Mouse (Mus musculus) forebrain, embryonic 16.5 days (tissue): ENCODE results near the gene Sox15. TPM values are rescaled to one million over a fixed set of nuclear protein-coding genes. Genes with fewer than 3 reads are reported as not detected.
A peak's percentile ranks its signal among the peaks of the same experiment; 100 is the strongest.
"Not testable (repeated sequence)": the region's sequence is repeated elsewhere in the genome, so short reads cannot be mapped to it uniquely, and the experiment has no call there.

Source experiments
- ATAC-seq: fragments of 200-750 bp; cut with Nextera tagmentation; 2 replicates; pipeline ENCODE4 v1.8.0; 2017; ENCODE audit warnings: mild to moderate bottlenecking, moderate library complexity
- H3K27ac ChIP-seq: fragments of 300-500 bp; sonication (generic); 2 replicates; pipeline ENCODE4 v1.5.1; 2014; ENCODE audit warnings: low read length, control low read depth
- H3K27me3 ChIP-seq: fragments of 300-500 bp; sonication (generic); replicated peaks from 2 replicates; pipeline ENCODE4 v1.6.1; 2014; ENCODE audit warnings: low read length; ENCODE audit not compliant: control insufficient read depth, insufficient read depth
- H3K36me3 ChIP-seq: fragments of 300-500 bp; sonication (generic); 2 replicates; pipeline ENCODE4 v1.6.1; 2014; ENCODE audit not compliant: control insufficient read depth, insufficient read depth
- H3K4me1 ChIP-seq: fragments of 300-500 bp; sonication (generic); replicated peaks from 2 replicates; pipeline ENCODE4 v1.6.1; 2014; ENCODE audit warnings: low read length; ENCODE audit not compliant: control insufficient read depth, insufficient read depth
- H3K4me2 ChIP-seq: fragments of 300-500 bp; sonication (generic); 2 replicates; pipeline ENCODE4 v1.6.1; 2014; ENCODE audit warnings: mild to moderate bottlenecking, low read length, control low read depth
- H3K4me3 ChIP-seq: fragments of 300-500 bp; sonication (generic); replicated peaks from 2 replicates; pipeline ENCODE4 v1.5.1; 2014; ENCODE audit warnings: mild to moderate bottlenecking, low read length, control low read depth
- H3K9ac ChIP-seq: fragments of 300-500 bp; sonication (generic); replicated peaks from 2 replicates; pipeline ENCODE4 v1.6.1; 2014; ENCODE audit warnings: low read depth, low read length, control low read depth
- H3K9me3 ChIP-seq: fragments of 300-500 bp; sonication (generic); 2 replicates; pipeline ENCODE4 v1.6.1; 2016; ENCODE audit warnings: low read length; ENCODE audit not compliant: control insufficient read depth
- WGBS: fragments of 180-500 bp; shearing (Covaris S2); extraction: QIAGEN DNeasy Blood & Tissue Kit; methylation state at CpG from one replicate; pipeline ENCODE4 v1.1.7; 2014; 5-methylcytosine and 5-hydroxymethylcytosine counted together
- polyA plus RNA-seq: library from polyadenylated mRNA; unstranded; fragments of >200 nt; fragmentation: Nextera tagmentation; extraction: Ambion mirVana; gene quantifications from 2 replicates; pipeline ENCODE4 v1.2.1, GENCODE M21; 2015

The Sox15 gene
- polyA plus RNA-seq, result not detected in 2 replicates

- Histone ChIP-seq H3K9ac (no peak within 1 kb of the TSS), H3K4me2 (no peak within 1 kb of the TSS), H3K4me3 (no peak within 1 kb of the TSS), H3K27me3 (no peaks in the 10 kb centered on the region), H3K36me3 (peaks cover 22% of the 10 kb centered on the region), H3K27ac (no peak within 1 kb of the TSS), H3K4me1 (peaks cover 8% of the 10 kb centered on the region; the same call in 1 of the 2 replicates), H3K9me3 (no peaks in the 10 kb centered on the region)
- peak; percentile 80 for ATAC-seq
- WGBS, result 21% methylated on average over 34 of the region's 34 CpGs
Observed at GRCm38 (mm10) chr11:69655264-69656064, at the start of gene Sox15. Gene Sox15, plus strand, starts transcription at chr11:69655314.

GRCm38 (mm10) chr11:69605726-69606490, 49.2 kb upstream of the Sox15 start, which contains the start of gene Atp1b2:
Gene Atp1b2, minus strand, starts transcription at chr11:69605942.
- Histone ChIP-seq H3K27me3 (no peaks in the 10 kb centered on the region), H3K27ac (peak within 1 kb of the TSS; percentile 65), H3K4me2 (peak within 1 kb of the TSS; percentile 99), H3K4me1 (peaks cover 17% of the 10 kb centered on the region), H3K36me3 (peaks cover 3% of the 10 kb centered on the region; the same call in 1 of the 2 replicates), H3K4me3 (peak within 1 kb of the TSS; percentile 80), H3K9me3 (no peaks in the 10 kb centered on the region), H3K9ac (peak within 1 kb of the TSS; percentile 84)
- 1% methylated on average over 32 of the region's 32 CpGs for WGBS
- ATAC-seq, result peak; percentile 95

GRCm38 (mm10) chr11:69606491-69606795, 48.7 kb upstream of the Sox15 start:
- Histone ChIP-seq H3K4me3 (peak overlapping the region; percentile 80), H3K27me3 (no peaks in the 10 kb centered on the region), H3K4me2 (peak overlapping the region; percentile 99), H3K36me3 (peaks cover 3% of the 10 kb centered on the region; the same call in 1 of the 2 replicates), H3K27ac (peak overlapping the region; percentile 28; the same call in 1 of the 2 replicates), H3K4me1 (peaks cover 17% of the 10 kb centered on the region), H3K9me3 (no peaks in the 10 kb centered on the region), H3K9ac (0 out of 2 replicates have a peak overlapping the region, but pooled peaks have one; percentile 22)
- ATAC-seq, result no peak
- WGBS, result 59% methylated on average over 2 of the region's 2 CpGs

GRCm38 (mm10) chr11:69606832-69607231, 48.3 kb upstream of the Sox15 start:
- no peak for ATAC-seq
- no peak overlapping the region for H3K9ac ChIP-seq
- peaks cover 17% of the 10 kb centered on the region for H3K4me1 ChIP-seq
- H3K27me3 ChIP-seq, result no peaks in the 10 kb centered on the region
- H3K9me3 ChIP-seq, result no peaks in the 10 kb centered on the region
- WGBS, result 99% methylated on average over 2 of the region's 2 CpGs
- H3K36me3 ChIP-seq, result peaks cover 3% of the 10 kb centered on the region; the same call in 1 of the 2 replicates
- no peak overlapping the region for H3K4me2 ChIP-seq
- H3K27ac ChIP-seq, result no peak overlapping the region
- H3K4me3 ChIP-seq, result no peak overlapping the region

GRCm38 (mm10) chr11:69608525-69608924, 46.6 kb upstream of the Sox15 start:
- no peaks in the 10 kb centered on the region for H3K27me3 ChIP-seq
- no peak overlapping the region for H3K9ac ChIP-seq
- H3K4me3 ChIP-seq, result no peak overlapping the region
- H3K36me3 ChIP-seq, result no peaks in the 10 kb centered on the region
- H3K4me2 ChIP-seq, result no peak overlapping the region
- 87% methylated on average over 3 of the region's 3 CpGs for WGBS
- H3K4me1 ChIP-seq, result peaks cover 17% of the 10 kb centered on the region
- H3K27ac ChIP-seq, result no peak overlapping the region
- ATAC-seq, result no peak
- H3K9me3 ChIP-seq, result no peaks in the 10 kb centered on the region

GRCm38 (mm10) chr11:69609416-69609815, 45.7 kb upstream of the Sox15 start:
- 69% methylated on average over 7 of the region's 7 CpGs for WGBS
- Histone ChIP-seq H3K36me3 (no peaks in the 10 kb centered on the region), H3K4me1 (peaks cover 14% of the 10 kb centered on the region), H3K9ac (no peak overlapping the region), H3K27me3 (no peaks in the 10 kb centered on the region), H3K4me2 (no peak overlapping the region), H3K9me3 (no peaks in the 10 kb centered on the region), H3K27ac (no peak overlapping the region), H3K4me3 (no peak overlapping the region)
- no peak for ATAC-seq

- no peak for ATAC-seq
- Histone ChIP-seq H3K4me3 (no peak overlapping the region), H3K27me3 (no peaks in the 10 kb centered on the region), H3K9me3 (no peaks in the 10 kb centered on the region), H3K9ac (no peak overlapping the region), H3K27ac (no peak overlapping the region), H3K4me1 (peaks cover 9% of the 10 kb centered on the region; the same call in 1 of the 2 replicates), H3K4me2 (no peak overlapping the region), H3K36me3 (no peaks in the 10 kb centered on the region)
- 71% methylated on average over 4 of the region's 4 CpGs for WGBS
Observed at GRCm38 (mm10) chr11:69610899-69611298, 44.2 kb upstream of the Sox15 start.

- no peaks in the 10 kb centered on the region for H3K27me3 ChIP-seq
- WGBS, result 8% methylated on average over 18 of the region's 19 CpGs
- ATAC-seq, result peak; percentile 65; the same call in 1 of the 2 replicates
- no peaks in the 10 kb centered on the region for H3K9me3 ChIP-seq
- H3K36me3 ChIP-seq, result no peaks in the 10 kb centered on the region
- H3K4me1 ChIP-seq, result peaks cover 4% of the 10 kb centered on the region; the same call in 1 of the 2 replicates
- H3K4me2 ChIP-seq, result 0 out of 2 replicates have a peak overlapping the region, but pooled peaks have one; percentile 0
- no peak overlapping the region for H3K27ac ChIP-seq
- no peak overlapping the region; the same call in 1 of the 2 replicates for H3K9ac ChIP-seq
- no peak overlapping the region for H3K4me3 ChIP-seq
Observed at GRCm38 (mm10) chr11:69613553-69614256, 41.4 kb upstream of the Sox15 start.

GRCm38 (mm10) chr11:69614257-69614588, 40.9 kb upstream of the Sox15 start:
- not testable (repeated sequence) for H3K4me2 ChIP-seq, H3K9ac ChIP-seq, H3K4me3 ChIP-seq, H3K9me3 ChIP-seq, ATAC-seq, H3K36me3 ChIP-seq, H3K27ac ChIP-seq, H3K27me3 ChIP-seq, H3K4me1 ChIP-seq
- WGBS, result 50% methylated on average over 11 of the region's 11 CpGs
